Mouse (Mus musculus) CH12.LX (cell line): ENCODE results near the gene Tbata. TPM values are rescaled to one million over a fixed set of nuclear protein-coding genes. Genes with fewer than 3 reads are reported as not detected.
A peak's percentile ranks its signal among the peaks of the same experiment; 100 is the strongest.

Source experiments
- DNase-seq: peaks from one replicate; pipeline ENCODE4 v3.0.0-alpha.2; 2013; ENCODE audit errors: extremely low read depth
- H3K27ac ChIP-seq: 2 replicates; pipeline ENCODE4 v1.5.1; 2012; ENCODE audit warnings: low read depth, mild to moderate bottlenecking, control low read depth, moderate library complexity; ENCODE audit not compliant: insufficient read depth
- H3K27me3 ChIP-seq: replicated peaks from 2 replicates; pipeline ENCODE3; 2012; ENCODE audit warnings: inconsistent platforms
- H3K36me3 ChIP-seq, 2 experiments: replicated peaks in 1 of 2; 2 replicates each; pipeline versions ENCODE3 to v1.6.1; 2012; ENCODE audit warnings: inconsistent platforms in 1 of 2, low read length in 1 of 2, mild to moderate bottlenecking in 1 of 2, mixed read lengths in 1 of 2, moderate library complexity in 1 of 2; ENCODE audit not compliant: control insufficient read depth in 1 of 2, insufficient read depth in 1 of 2
- H3K4me1 ChIP-seq, 2 experiments: 2 replicates each; pipeline ENCODE4 v1.6.1; 2012; ENCODE audit warnings: inconsistent platforms in 1 of 2, moderate library complexity in 1 of 2; ENCODE audit not compliant: insufficient read depth in 2 of 2, control insufficient read depth in 1 of 2
- H3K4me2 ChIP-seq: 2 replicates; pipeline ENCODE4 v1.6.1; 2012; ENCODE audit warnings: low read depth, mild to moderate bottlenecking, control low read depth; ENCODE audit not compliant: poor library complexity, insufficient read depth, severe bottlenecking
- H3K4me3 ChIP-seq, 3 experiments: fragments of 150-350 bp in 1 of 3; sonication (generic) in 1 of 3; replicated peaks in 1 of 3; 2 replicates each; pipeline versions ENCODE3 to v1.5.1; 2011 to 2012; ENCODE audit warnings: low read depth in 2 of 3, low read length in 2 of 3, mild to moderate bottlenecking in 2 of 3, moderate library complexity in 2 of 3, control low read depth in 1 of 3, improper control_type of control experiment in 1 of 3, inconsistent platforms in 1 of 3, mixed read lengths in 1 of 3; ENCODE audit not compliant: poor library complexity in 1 of 3
- H3K79me2 ChIP-seq: replicated peaks from 2 replicates; pipeline ENCODE4 v1.6.1; 2012; ENCODE audit warnings: mild to moderate bottlenecking, moderate library complexity; ENCODE audit not compliant: control insufficient read depth, poor library complexity, insufficient read depth, severe bottlenecking; ENCODE audit errors: extremely low read depth
- H3K9ac ChIP-seq: 2 replicates; pipeline ENCODE4 v1.6.1; 2012; ENCODE audit warnings: low read depth, mild to moderate bottlenecking, control low read depth, moderate library complexity; ENCODE audit not compliant: insufficient read depth
- H3K9me3 ChIP-seq: replicated peaks from 2 replicates; pipeline ENCODE3; 2012; ENCODE audit warnings: low read length, inconsistent platforms, mixed read lengths
- CHD2 ChIP-seq: IDR thresholded peaks from 2 replicates; pipeline ENCODE4 v1.6.1; 2011; ENCODE audit warnings: low read length, improper control_type of control experiment
- CTCF ChIP-seq, 2 experiments: IDR thresholded peaks in 1 of 2; conservative IDR thresholded peaks in 1 of 2; 2 replicates each; pipeline ENCODE4 v1.5.1; 2011 to 2012; ENCODE audit warnings: low read depth in 2 of 2, low read length in 2 of 2, improper control_type of control experiment in 1 of 2, inconsistent platforms in 1 of 2, mild to moderate bottlenecking in 1 of 2, moderate library complexity in 1 of 2
- E2F4 ChIP-seq: IDR thresholded peaks from 2 replicates; pipeline ENCODE4 v1.6.1; 2011; ENCODE audit warnings: low read depth, low read length, improper control_type of control experiment; ENCODE audit not compliant: insufficient replicate concordance
- EP300 ChIP-seq: IDR thresholded peaks from 2 replicates; pipeline ENCODE4 v1.6.1; 2011; ENCODE audit warnings: low read length, improper control_type of control experiment
- ETS1 ChIP-seq: conservative IDR thresholded peaks from 2 replicates; pipeline ENCODE4 v1.6.1; 2012; ENCODE audit warnings: low read depth, mild to moderate bottlenecking, inconsistent platforms, low read length, improper control_type of control experiment, moderate library complexity
- GABPA ChIP-seq: IDR thresholded peaks from 2 replicates; pipeline ENCODE4 v1.6.1; 2012; ENCODE audit warnings: low read depth, low read length, improper control_type of control experiment, inconsistent platforms; ENCODE audit not compliant: insufficient replicate concordance
- HCFC1 ChIP-seq: IDR thresholded peaks from 2 replicates; pipeline ENCODE4 v1.6.1; 2012; ENCODE audit warnings: low read depth, mild to moderate bottlenecking, inconsistent platforms, low read length, improper control_type of control experiment
- IRF4 ChIP-seq: IDR thresholded peaks from 2 replicates; pipeline ENCODE4 v1.6.1; 2014; ENCODE audit warnings: low read depth, mild to moderate bottlenecking, inconsistent platforms, low read length, improper control_type of control experiment
- JUND ChIP-seq: conservative IDR thresholded peaks from 2 replicates; pipeline ENCODE4 v1.6.1; 2011; ENCODE audit warnings: low read depth, low read length, improper control_type of control experiment
- MEF2A ChIP-seq: IDR thresholded peaks from 2 replicates; pipeline ENCODE4 v1.6.1; 2014; ENCODE audit warnings: low read depth, mild to moderate bottlenecking, inconsistent platforms, low read length, improper control_type of control experiment, borderline replicate concordance
- MXI1 ChIP-seq: IDR thresholded peaks from 2 replicates; pipeline ENCODE4 v1.6.1; 2011; ENCODE audit warnings: mild to moderate bottlenecking, low read depth, low read length, improper control_type of control experiment
- NELFE ChIP-seq: IDR thresholded peaks from 2 replicates; pipeline ENCODE4 v1.6.1; 2011; ENCODE audit warnings: low read depth, low read length, improper control_type of control experiment
- PAX5 ChIP-seq: IDR thresholded peaks from 2 replicates; pipeline ENCODE4 v1.6.1; 2012; ENCODE audit warnings: low read length, inconsistent platforms, mixed read lengths
- POLR2AphosphoS2 ChIP-seq: IDR thresholded peaks from 2 replicates; pipeline ENCODE4 v1.6.1; 2011; ENCODE audit warnings: low read depth, low read length, improper control_type of control experiment
- RCOR1 ChIP-seq: conservative IDR thresholded peaks from 2 replicates; pipeline ENCODE4 v1.6.1; 2012; ENCODE audit warnings: low read depth, mild to moderate bottlenecking, inconsistent platforms, low read length, improper control_type of control experiment
- SIN3A ChIP-seq: IDR thresholded peaks from 2 replicates; pipeline ENCODE4 v1.6.1; 2012; ENCODE audit warnings: low read length, improper control_type of control experiment, inconsistent platforms
- SMC3 ChIP-seq: IDR thresholded peaks from 2 replicates; pipeline ENCODE4 v1.6.1; 2011; ENCODE audit warnings: low read depth, low read length, improper control_type of control experiment
- TBP ChIP-seq: conservative IDR thresholded peaks from 2 replicates; pipeline ENCODE4 v1.6.1; 2011; ENCODE audit warnings: low read depth, low read length, improper control_type of control experiment
- TCF12 ChIP-seq: IDR thresholded peaks from 2 replicates; pipeline ENCODE4 v1.6.1; 2014; ENCODE audit warnings: low read depth, mild to moderate bottlenecking, inconsistent platforms, low read length, improper control_type of control experiment
- USF1 ChIP-seq: IDR thresholded peaks from 2 replicates; pipeline ENCODE4 v1.6.1; 2014; ENCODE audit warnings: low read depth, mild to moderate bottlenecking, inconsistent platforms, low read length, improper control_type of control experiment
- USF2 ChIP-seq: conservative IDR thresholded peaks from 2 replicates; pipeline ENCODE4 v1.6.1; 2011; ENCODE audit warnings: low read depth, low read length, improper control_type of control experiment
- ZC3H11A ChIP-seq: IDR thresholded peaks from 2 replicates; pipeline ENCODE4 v1.6.1; 2012; ENCODE audit warnings: low read depth, mild to moderate bottlenecking, inconsistent platforms, low read length, improper control_type of control experiment
- ZKSCAN1 ChIP-seq: IDR thresholded peaks from 2 replicates; pipeline ENCODE4 v1.6.1; 2012; ENCODE audit warnings: low read depth, inconsistent platforms, low read length, improper control_type of control experiment, borderline replicate concordance
- ZNF384 ChIP-seq: IDR thresholded peaks from 2 replicates; pipeline ENCODE4 v1.6.1; 2012; ENCODE audit warnings: low read depth, low read length, improper control_type of control experiment, inconsistent platforms
- dilution Hi-C: fragments of 300-500 bp; cut with MboI; formaldehyde crosslinking; loops from 2 replicates; pipeline ENCODE4 v1.14.3; 2020; ENCODE audit warnings: low sequenced_read_pairs; ENCODE audit not compliant: extremely low pct_unique_long_range_greater_than_20kb, extremely low pct_ligation_motif_present
- in situ Hi-C: fragments of 300-500 bp; cut with MboI; formaldehyde crosslinking; loops from 3 replicates; pipeline ENCODE4 v1.14.3; 2019; ENCODE audit warnings: low sequenced_read_pairs, low pct_ligation_motif_present, low pct_unique_long_range_greater_than_20kb, mixed read lengths
- polyA plus RNA-seq: library from polyadenylated mRNA; unstranded; fragments of >175 nt; gene quantifications from 2 replicates; pipeline ENCODE4 v1.2.1, GENCODE M21; 2012; ENCODE audit warnings: low read depth; ENCODE audit not compliant: insufficient read length
- total RNA-seq, 2 experiments: library from RNA; depleted of rRNA; stranded (reverse); fragments of 300-350 nt in 1 of 2; fragments of >200 nt in 1 of 2; gene quantifications; 2 replicates each; pipeline ENCODE4 v1.2.3; 2012 to 2014

Tbata gene
- total and polyA plus RNA-seq, 3 experiments = 0.17 to 0.73 TPM; not detected in 1

GRCm38 (mm10) chr10:61160671-61161070 is 11.1 kb upstream of the Tbata start:
- Histone ChIP-seq H3K4me2 (no peak overlapping the region), H3K9ac (no peak overlapping the region), H3K4me3 (no peak overlapping the region), H3K27me3 (no peaks in the 10 kb centered on the region), H3K27ac (no peak overlapping the region), H3K36me3 (no peaks in the 10 kb centered on the region), H3K79me2 (no peaks in the 10 kb centered on the region), H3K4me1 (peaks cover 20 to 32% of the 10 kb centered on the region in 2 experiments), H3K9me3 (no peaks in the 10 kb centered on the region)
- in situ Hi-C loops (no loop called here), dilution Hi-C loops (no loop called here)
- TF ChIP-seq USF1 (no peak), GABPA (no peak)
- DNase-seq = no peak

- DNase-seq = no peak
- no peak overlapping the region for H3K4me2 ChIP-seq
- in situ Hi-C loops (no loop called here), dilution Hi-C loops (no loop called here)
- H3K79me2 ChIP-seq = no peaks in the 10 kb centered on the region
- H3K27me3 ChIP-seq = no peaks in the 10 kb centered on the region
- no peaks in the 10 kb centered on the region for H3K9me3 ChIP-seq
- H3K4me3 ChIP-seq = no peak overlapping the region
- TF ChIP-seq IRF4 (peak; percentile 19; the same call in 1 of the 2 replicates), NELFE (no peak)
- H3K36me3 ChIP-seq = no peaks in the 10 kb centered on the region
- no peak overlapping the region for H3K27ac ChIP-seq
- H3K4me1 ChIP-seq = peaks cover 31 to 44% of the 10 kb centered on the region in 2 experiments
- H3K9ac ChIP-seq = no peak overlapping the region
Measured at GRCm38 (mm10) chr10:61162366-61162765, 9.4 kb upstream of the Tbata start.

DNA sequence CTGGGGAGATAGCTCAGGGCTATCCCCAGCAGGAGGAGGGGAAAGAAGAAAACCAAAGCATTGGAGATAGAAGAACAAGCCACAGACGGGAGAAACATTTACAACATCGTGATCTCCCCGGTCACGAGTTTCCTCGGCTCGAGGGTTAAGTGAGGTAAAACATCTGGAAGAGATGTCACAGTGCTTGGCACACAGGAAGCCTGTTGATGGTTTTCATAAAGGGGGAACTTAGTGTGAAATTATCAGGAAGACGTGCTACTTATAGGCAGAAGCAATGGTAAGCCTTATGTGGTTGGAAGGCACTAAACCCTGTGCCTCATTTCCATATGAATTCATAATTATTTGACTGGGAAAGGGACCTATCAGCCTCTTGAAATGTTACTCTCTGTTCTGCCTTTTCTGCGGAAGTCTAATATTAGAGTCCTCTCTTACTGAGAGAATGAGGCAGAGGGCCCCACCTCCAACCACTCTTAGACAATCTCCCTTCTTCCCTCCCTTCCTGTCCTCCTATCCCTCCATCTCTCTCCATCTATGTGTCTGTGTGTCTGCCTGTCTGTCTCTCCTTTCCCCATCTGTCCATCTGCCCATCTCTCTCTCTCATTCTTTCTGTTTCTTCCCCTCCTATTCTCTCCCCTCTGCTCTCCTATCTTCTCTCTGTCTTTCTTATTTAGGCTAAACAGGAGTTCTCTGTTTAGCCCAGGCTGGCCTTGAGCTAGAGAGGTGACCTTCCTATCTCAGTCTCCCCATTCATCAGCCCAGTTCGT is 4.2 kb upstream of the Tbata start:
- Histone ChIP-seq H3K4me3 (no peak overlapping the region), H3K9me3 (no peaks in the 10 kb centered on the region), H3K27ac (peak overlapping the region; percentile 100), H3K79me2 (no peaks in the 10 kb centered on the region), H3K9ac (peak overlapping the region; percentile 61), H3K27me3 (no peaks in the 10 kb centered on the region), H3K4me1 (peaks cover 30 to 62% of the 10 kb centered on the region in 2 experiments), H3K4me2 (peak overlapping the region; percentile 72), H3K36me3 (no peaks in the 10 kb centered on the region)
- dilution Hi-C loops = no loop called here
- in situ Hi-C loops = no loop called here
- DNase-seq = peak; percentile 84
- no peak for TF ChIP-seq ZKSCAN1
- TF ChIP-seq TCF12 = no peak
- peak; percentile 37 for TF ChIP-seq HCFC1
- TF ChIP-seq GABPA = no peak
- TF ChIP-seq TBP = peak; percentile 92
- peak; percentile 71 for TF ChIP-seq IRF4
- no peak; the same call in 1 of the 2 replicates for TF ChIP-seq MXI1
- TF ChIP-seq RCOR1 = no peak
- peak; percentile 73; the same call in 1 of the 2 replicates for TF ChIP-seq CHD2
- TF ChIP-seq USF1 = no peak
- TF ChIP-seq CTCF (conservative IDR thresholded peaks at IDR 0.05 in 1 of 2, IDR thresholded peaks at IDR 0.05 in 1 of 2; ENCODE audit: low read depth in 2 of 2, low read length in 2 of 2) = no peak
- peak; percentile 94 for TF ChIP-seq MEF2A
- no peak for TF ChIP-seq ZC3H11A
- no peak; the same call in none of the 2 replicates for TF ChIP-seq JUND
- no peak for TF ChIP-seq ZNF384
- no peak for TF ChIP-seq POLR2AphosphoS2
- no peak; the same call in 1 of the 2 replicates for TF ChIP-seq SIN3A
- TF ChIP-seq SMC3 = no peak
- no peak for TF ChIP-seq PAX5
- TF ChIP-seq EP300 = peak; percentile 78
- peak; percentile 88 for TF ChIP-seq ETS1
- no peak for TF ChIP-seq USF2
- TF ChIP-seq E2F4 = 0 out of 2 replicates have a peak, but pooled peaks have one; percentile 43
